Mouse (Mus musculus) erythroid progenitor cell, adult 5-6 weeks (primary cell): Measurements from ENCODE around the gene Ankrd24. TPM values are rescaled to one million over a fixed set of nuclear protein-coding genes. Genes with fewer than 3 reads are reported as not detected.
A peak's percentile ranks its signal among the peaks of the same experiment; 100 is the strongest.
"Not testable (repeated sequence)": the region's sequence is repeated elsewhere in the genome, so short reads cannot be mapped to it uniquely, and the experiment has no call there.

Experiments
- ATAC-seq: replicated peaks from 2 replicates; pipeline ENCODE4 v1.8.0; 2016; ENCODE audit warnings: moderate number of reproducible peaks, mild to moderate bottlenecking, moderate TSS enrichment, inconsistent platforms; ENCODE audit not compliant: poor library complexity, low FRiP score, severe bottlenecking
- total RNA-seq, 2 experiments: library from RNA; stranded (forward) in 1 of 2; stranded (reverse) in 1 of 2; fragments of 150-400 nt in 1 of 2; fragments of 186-747, 209-891 nt in 1 of 2; gene quantifications; 2 replicates each; pipeline versions ENCODE4 v1.2.3 to v1.2.4; 2015 to 2017; ENCODE audit warnings: low replicate concordance in 2 of 2

The Ankrd24 gene
- total RNA-seq, 2 experiments from 2014 or later: not detected

DNA sequence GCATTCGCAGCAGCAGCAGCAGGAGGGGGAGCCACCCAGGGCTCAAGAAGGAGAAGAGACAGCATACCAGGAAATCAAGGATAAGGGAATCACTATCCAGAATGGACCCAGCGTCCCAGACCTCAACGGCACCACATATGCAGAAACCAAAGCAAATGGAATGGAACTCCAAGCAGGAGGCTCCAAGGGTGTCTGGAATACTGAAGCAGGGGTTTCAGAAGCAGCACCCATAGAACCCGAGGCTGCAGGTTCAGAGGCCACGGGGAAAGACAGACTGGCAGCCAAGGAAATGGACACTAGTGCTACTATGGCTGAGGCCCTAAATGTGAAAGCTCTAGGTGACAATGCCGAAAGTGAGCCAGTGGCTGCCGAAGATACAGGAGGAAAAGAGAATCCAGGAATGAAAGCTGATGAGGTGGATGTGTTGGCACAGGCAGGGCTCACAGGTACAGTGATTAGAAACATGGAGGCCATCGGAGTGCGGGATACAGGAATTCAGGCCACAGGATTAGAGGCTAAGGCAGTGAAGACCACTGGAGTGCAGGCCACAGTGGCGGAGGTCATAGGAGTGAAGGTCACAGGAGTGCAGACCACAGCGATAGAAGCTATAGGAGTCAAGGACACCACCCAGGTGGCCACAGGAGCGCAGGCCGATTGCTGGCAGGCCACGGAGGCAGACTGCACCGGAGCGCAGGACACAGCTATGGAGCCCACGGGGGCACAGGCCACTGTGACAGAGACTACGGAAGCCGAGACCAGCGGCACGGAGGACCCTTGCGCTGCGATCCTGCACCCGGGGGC, 14.5 kb downstream of the Ankrd24 start:
- ATAC-seq: no peak

- ATAC-seq: peak; percentile 86
Observed at GRCm38 (mm10) chr10:81643449-81644055, 15.2 kb downstream of the Ankrd24 start.

GRCm38 (mm10) chr10:81644162-81644561, 15.8 kb downstream of the Ankrd24 start:
- ATAC-seq: no peak

DNA sequence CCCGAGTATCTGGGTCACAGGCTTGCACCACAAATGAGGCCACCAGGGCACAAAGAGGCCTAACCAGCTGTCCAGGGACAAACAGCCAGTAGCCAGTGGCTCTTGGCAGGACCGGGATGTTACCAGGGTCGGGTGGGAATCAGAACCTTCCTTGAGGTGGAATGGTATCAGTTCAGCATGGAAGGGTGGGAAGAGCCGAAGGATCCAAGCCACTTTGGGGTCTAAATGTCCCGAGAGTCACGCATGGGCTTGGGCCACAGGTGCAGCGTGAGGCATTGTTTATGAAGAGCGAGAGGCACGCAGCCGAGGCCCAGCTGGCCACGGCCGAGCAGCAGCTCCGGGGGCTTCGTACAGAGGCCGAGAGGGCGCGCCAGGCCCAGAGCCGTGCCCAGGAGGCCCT, 16.4 kb downstream of the Ankrd24 start:
- ATAC-seq: no peak

- no peak for ATAC-seq
Observed at GRCm38 (mm10) chr10:81645391-81645790, 17.1 kb downstream of the Ankrd24 start.

GRCm38 (mm10) chr10:81646015-81646555, 17.7 kb downstream of the Ankrd24 start:
- ATAC-seq: no peak

DNA sequence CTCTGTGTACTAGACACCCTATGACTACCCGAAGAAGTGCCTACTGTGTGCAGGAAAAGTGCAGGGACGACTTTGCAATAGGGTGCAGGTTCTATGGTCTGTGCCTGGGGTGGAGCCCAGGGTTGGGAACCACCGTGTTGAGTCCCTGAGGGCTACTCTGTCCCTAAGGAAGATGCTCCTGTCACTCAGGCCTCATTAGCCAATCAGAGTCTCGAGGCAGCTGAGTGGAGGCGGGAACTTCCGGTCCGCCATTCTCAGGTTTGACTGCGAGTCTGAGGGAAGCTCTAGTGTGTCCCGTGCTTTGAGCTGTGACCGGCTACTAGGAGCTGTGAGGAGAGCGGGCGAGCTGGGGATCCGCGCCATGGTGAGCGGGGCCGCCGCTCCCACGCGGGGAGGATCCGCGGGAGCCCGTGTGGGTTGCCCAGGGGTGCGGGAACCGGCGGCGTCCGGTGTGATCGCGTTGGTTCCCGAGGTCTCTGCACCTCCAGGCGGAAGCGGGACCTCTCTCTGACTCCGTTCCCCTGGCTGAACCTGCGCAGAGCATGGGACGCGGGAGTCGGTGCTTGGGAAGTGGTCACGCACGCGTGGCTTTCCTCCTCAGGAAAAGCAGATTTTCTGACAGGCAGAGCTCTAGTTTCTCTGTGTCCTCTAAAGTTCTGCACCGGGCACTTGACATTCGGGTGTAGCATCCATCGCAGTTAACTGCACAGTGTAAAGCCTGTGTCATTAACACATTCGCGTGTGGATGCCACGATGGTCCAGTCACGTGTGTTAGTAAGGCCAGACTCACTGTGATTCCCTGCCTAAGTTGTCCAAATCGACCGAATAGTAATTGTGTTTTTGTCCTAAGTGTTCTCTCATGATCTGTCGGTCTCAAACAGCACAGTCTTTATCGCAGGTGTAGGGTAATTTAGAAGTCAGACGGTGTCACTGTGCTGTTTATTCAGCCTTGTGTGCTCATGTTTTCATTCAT, 20.7 kb downstream of the Ankrd24 start, which contains the start of gene Gm10778:
Gm10778 (plus strand) TSS at position 257 of the 973 bp plus-strand sequence.
- ATAC-seq: peak; percentile 100

DNA sequence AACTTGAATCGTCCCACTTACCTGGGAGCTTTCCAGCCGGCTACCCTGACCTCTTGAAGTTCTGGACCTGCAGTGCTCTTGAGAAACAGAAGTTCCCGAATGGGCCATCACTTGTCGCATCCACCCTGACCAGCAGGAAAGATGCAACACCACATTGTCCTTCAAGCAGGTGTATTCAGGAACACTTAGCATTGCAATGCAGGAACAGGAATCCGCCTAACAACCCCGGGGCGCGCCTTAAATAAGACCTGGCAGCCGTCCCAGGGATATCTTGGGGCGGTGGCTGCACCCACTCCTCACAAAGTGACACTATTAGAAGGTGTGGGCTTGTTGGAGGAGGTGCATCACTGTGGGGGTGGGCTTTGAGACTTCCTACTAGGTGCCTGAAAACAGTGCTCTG, 26.8 kb downstream of the Ankrd24 start:
- ATAC-seq: no peak

GRCm38 (mm10) chr10:81656174-81656573, 27.8 kb downstream of the Ankrd24 start:
- ATAC-seq: no peak

GRCm38 (mm10) chr10:81687114-81687513, 58.8 kb downstream of the Ankrd24 start:
- not testable (repeated sequence) for ATAC-seq

Other genes starting within 250 kb of the Ankrd24 start
- 8.8 TPM in 1 of 2 replicates, not detected in the other for gene Dohh, start 244.1 kb upstream of the Ankrd24 start, total RNA-seq (2015; ENCODE audit: low replicate concordance)
- 4.0 and 17.2 TPM in 2 replicates for gene Dohh, start 244.1 kb upstream of the Ankrd24 start, total RNA-seq (2017; ENCODE audit: low replicate concordance)
- gene Gm48551, start 244.1 kb upstream of the Ankrd24 start, total RNA-seq (2015; ENCODE audit: low replicate concordance): 2.1 and 4.3 TPM in 2 replicates
- not detected in 2 replicates for gene Gm48551, start 244.1 kb upstream of the Ankrd24 start, total RNA-seq (2017; ENCODE audit: low replicate concordance)
- not detected in 2 replicates for gene Gm48552, start 239.5 kb upstream of the Ankrd24 start, total RNA-seq (2015; ENCODE audit: low replicate concordance)
- not detected in 2 replicates for gene Gm48552, start 239.5 kb upstream of the Ankrd24 start, total RNA-seq (2017; ENCODE audit: low replicate concordance)
- 5.4 and 7.5 TPM in 2 replicates for gene Smim24, start 235.5 kb upstream of the Ankrd24 start, total RNA-seq (2015; ENCODE audit: low replicate concordance)
- 4.2 TPM in 1 of 2 replicates, not detected in the other for gene Smim24, start 235.5 kb upstream of the Ankrd24 start, total RNA-seq (2017; ENCODE audit: low replicate concordance)
- 10.1 and 15.1 TPM in 2 replicates for gene Nfic, start 172.9 kb upstream of the Ankrd24 start, total RNA-seq (2015; ENCODE audit: low replicate concordance)
- 0.45 and 0.90 TPM in 2 replicates for gene Nfic, start 172.9 kb upstream of the Ankrd24 start, total RNA-seq (2017; ENCODE audit: low replicate concordance)
- not detected in 2 replicates for gene Celf5, start 145.8 kb upstream of the Ankrd24 start, total RNA-seq (2015; ENCODE audit: low replicate concordance)
- gene Celf5, start 145.8 kb upstream of the Ankrd24 start, total RNA-seq (2017; ENCODE audit: low replicate concordance): not detected in 2 replicates
- 8.6 and 37.7 TPM in 2 replicates for gene Ncln, start 132.1 kb upstream of the Ankrd24 start, total RNA-seq (2015; ENCODE audit: low replicate concordance)
- 8.7 and 27.1 TPM in 2 replicates for gene Ncln, start 132.1 kb upstream of the Ankrd24 start, total RNA-seq (2017; ENCODE audit: low replicate concordance)
- gene S1pr4, start 128.4 kb upstream of the Ankrd24 start, total RNA-seq (2015; ENCODE audit: low replicate concordance): 2.2 and 5.4 TPM in 2 replicates
- 2.3 and 3.7 TPM in 2 replicates for gene S1pr4, start 128.4 kb upstream of the Ankrd24 start, total RNA-seq (2017; ENCODE audit: low replicate concordance)
- gene Gna15, start 104.3 kb upstream of the Ankrd24 start, total RNA-seq (2015; ENCODE audit: low replicate concordance): 1.4 TPM in 1 of 2 replicates, not detected in the other
- 2.6 and 4.9 TPM in 2 replicates for gene Gna15, start 104.3 kb upstream of the Ankrd24 start, total RNA-seq (2017; ENCODE audit: low replicate concordance)
- 7.2 and 11.3 TPM in 2 replicates for gene Gna11, start 83.3 kb upstream of the Ankrd24 start, total RNA-seq (2015; ENCODE audit: low replicate concordance)
- 8.0 and 11.0 TPM in 2 replicates for gene Gna11, start 83.3 kb upstream of the Ankrd24 start, total RNA-seq (2017; ENCODE audit: low replicate concordance)
- 103 and 116 TPM in 2 replicates for gene Aes, start 69.1 kb upstream of the Ankrd24 start, total RNA-seq (2015; ENCODE audit: low replicate concordance)
- gene Aes, start 69.1 kb upstream of the Ankrd24 start, total RNA-seq (2017; ENCODE audit: low replicate concordance): 44.2 and 47.5 TPM in 2 replicates
- gene Tle2, start 54.0 kb upstream of the Ankrd24 start, total RNA-seq (2015; ENCODE audit: low replicate concordance): not detected in 2 replicates
- gene Tle2, start 54.0 kb upstream of the Ankrd24 start, total RNA-seq (2017; ENCODE audit: low replicate concordance): not detected in 2 replicates
- not detected in 2 replicates for gene Tle6, start 27.5 kb upstream of the Ankrd24 start, total RNA-seq (2015; ENCODE audit: low replicate concordance)
- 4.1 TPM in 1 of 2 replicates, not detected in the other for gene Tle6, start 27.5 kb upstream of the Ankrd24 start, total RNA-seq (2017; ENCODE audit: low replicate concordance)
- 2.2 TPM in 1 of 2 replicates, not detected in the other for gene BC025920, start 22.3 kb upstream of the Ankrd24 start, total RNA-seq (2015; ENCODE audit: low replicate concordance)
- gene BC025920, start 22.3 kb upstream of the Ankrd24 start, total RNA-seq (2017; ENCODE audit: low replicate concordance): 1.7 and 2.4 TPM in 2 replicates
- 5.4 and 7.2 TPM in 2 replicates for gene Sirt6, start 743 bp upstream of the Ankrd24 start, total RNA-seq (2015; ENCODE audit: low replicate concordance)
- gene Sirt6, start 743 bp upstream of the Ankrd24 start, total RNA-seq (2017; ENCODE audit: low replicate concordance): 0.23 and 1.3 TPM in 2 replicates
- gene Gm10778, start 20.5 kb downstream of the Ankrd24 start, total RNA-seq (2015; ENCODE audit: low replicate concordance): not detected in 2 replicates
- gene Gm10778, start 20.5 kb downstream of the Ankrd24 start, total RNA-seq (2017; ENCODE audit: low replicate concordance): 3.0 TPM in 1 of 2 replicates, not detected in the other
- 4.3 and 7.5 TPM in 2 replicates for gene Zfp433, start 76.3 kb downstream of the Ankrd24 start, total RNA-seq (2015; ENCODE audit: low replicate concordance)
- gene Zfp433, start 76.3 kb downstream of the Ankrd24 start, total RNA-seq (2017; ENCODE audit: low replicate concordance): 11.2 and 12.0 TPM in 2 replicates
- gene Gm3055, start 142.6 kb downstream of the Ankrd24 start, total RNA-seq (2015; ENCODE audit: low replicate concordance): not detected in 2 replicates
- 0.76 TPM in 1 of 2 replicates, not detected in the other for gene Gm3055, start 142.6 kb downstream of the Ankrd24 start, total RNA-seq (2017; ENCODE audit: low replicate concordance)
- 0.42 and 2.2 TPM in 2 replicates for gene Gm4767, start 183.6 kb downstream of the Ankrd24 start, total RNA-seq (2015; ENCODE audit: low replicate concordance)
- gene Gm4767, start 183.6 kb downstream of the Ankrd24 start, total RNA-seq (2017; ENCODE audit: low replicate concordance): 0.08 TPM in 1 of 2 replicates, not detected in the other
- gene Gm32687, start 235.4 kb downstream of the Ankrd24 start, total RNA-seq (2015; ENCODE audit: low replicate concordance): 7.9 TPM in 1 of 2 replicates, not detected in the other
- 2.2 TPM in 1 of 2 replicates, not detected in the other for gene Gm32687, start 235.4 kb downstream of the Ankrd24 start, total RNA-seq (2017; ENCODE audit: low replicate concordance)